Mouse (Mus musculus) embryonic facial prominence, embryonic 10.5 days (tissue): ENCODE data around the gene 9530002B09Rik. TPM values are rescaled to one million over a fixed set of nuclear protein-coding genes. Genes with fewer than 3 reads are reported as not detected.

Experiments used
- DNase-seq: peaks from one replicate; pipeline ENCODE4 v3.0.0-alpha.2; 2017; ENCODE audit warnings: low spot score
- H3K27ac ChIP-seq: fragments of 300-500 bp; sonication (generic); replicated peaks from 2 replicates; pipeline ENCODE4 v1.5.1; 2016; ENCODE audit warnings: mild to moderate bottlenecking
- H3K27me3 ChIP-seq: fragments of 300-500 bp; sonication (generic); replicated peaks from 2 replicates; pipeline ENCODE4 v1.6.1; 2016; ENCODE audit warnings: low read depth, mild to moderate bottlenecking; ENCODE audit not compliant: poor library complexity, severe bottlenecking
- H3K36me3 ChIP-seq: fragments of 300-500 bp; sonication (generic); replicated peaks from 2 replicates; pipeline ENCODE4 v1.6.1; 2016; ENCODE audit warnings: mild to moderate bottlenecking, moderate library complexity
- H3K4me1 ChIP-seq: fragments of 300-500 bp; sonication (generic); 2 replicates; pipeline ENCODE4 v1.6.1; 2016
- H3K4me3 ChIP-seq: fragments of 300-500 bp; sonication (generic); 2 replicates; pipeline ENCODE4 v1.5.1; 2016; ENCODE audit warnings: mild to moderate bottlenecking, moderate library complexity
- H3K9me3 ChIP-seq: fragments of 300-500 bp; sonication (generic); 2 replicates; pipeline ENCODE4 v1.6.1; 2016; ENCODE audit warnings: mild to moderate bottlenecking
- polyA plus RNA-seq: library from polyadenylated mRNA; unstranded; fragments of >200 nt; fragmentation: Nextera tagmentation; extraction: Ambion mirVana; gene quantifications from 2 replicates; pipeline ENCODE4 v1.2.1, GENCODE M21; 2016

Gene 9530002B09Rik
- polyA plus RNA-seq: not detected in 2 replicates

- peaks cover 45% of the 10 kb centered on the region for H3K9me3 ChIP-seq
- no peaks in the 10 kb centered on the region for H3K4me1 ChIP-seq
- no peaks in the 10 kb centered on the region for H3K36me3 ChIP-seq
- H3K4me3 ChIP-seq: no peak within 1 kb of the TSS
- H3K27me3 ChIP-seq: no peaks in the 10 kb centered on the region
- no peak for DNase-seq
- H3K27ac ChIP-seq: no peak within 1 kb of the TSS
These were observed at the start of gene 9530002B09Rik for GRCm38 (mm10) chr4:122688975-122689374. 9530002B09Rik (plus strand) TSS chr4:122689275.

Other genes starting within 250 kb of the 9530002B09Rik start
- 50.6 and 53.4 TPM in 2 replicates for gene Ppt1, start 147.0 kb downstream of the 9530002B09Rik start, polyA plus RNA-seq
- 72.6 and 73.9 TPM in 2 replicates for gene Cap1, start 196.8 kb downstream of the 9530002B09Rik start, polyA plus RNA-seq